Mouse (Mus musculus): ENCODE data around the gene Cga.

DNA sequence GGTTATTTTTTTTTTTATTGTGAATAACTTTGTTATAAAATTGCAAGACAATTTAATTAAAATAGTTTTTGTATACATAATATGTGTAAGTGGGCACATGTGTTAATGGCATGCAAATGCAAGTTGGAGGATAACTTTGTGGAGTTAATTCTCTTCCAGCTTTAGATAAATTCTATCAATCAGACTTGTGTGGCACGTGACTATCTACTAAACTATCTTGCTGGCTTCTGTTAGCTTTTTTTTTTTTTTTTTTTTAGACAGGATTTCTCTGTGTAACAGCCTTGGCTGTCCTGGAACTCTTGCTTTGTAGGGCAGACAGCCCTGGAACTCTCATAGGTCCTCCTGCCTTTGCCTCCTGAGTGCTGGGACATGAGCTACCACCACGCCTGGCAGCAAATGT is 4.9 kb downstream of the Cga start:
- TF ChIP-seq CTCF (IDR thresholded peaks at IDR 0.05; ENCODE audit: borderline replicate concordance, control insufficient read depth, extremely low read depth, insufficient read depth, low read length, poor library complexity) (no peak), POLR2A (IDR thresholded peaks at IDR 0.05; ENCODE audit: control insufficient read depth, extremely low read depth, insufficient read depth, low read length, poor library complexity) (no peak)
